Mouse (Mus musculus) liver, embryonic 14.5 days (tissue): ENCODE measurements around the gene Zc3h12c. TPM values are rescaled to one million over a fixed set of nuclear protein-coding genes. Genes with fewer than 3 reads are reported as not detected.

Source experiments
- ATAC-seq: fragments of 200-750 bp; cut with Nextera tagmentation; 2 replicates; pipeline ENCODE4 v1.8.0; 2017; ENCODE audit warnings: moderate number of reproducible peaks, mild to moderate bottlenecking, moderate library complexity; ENCODE audit not compliant: insufficient read depth
- DNase-seq, 3 experiments: peaks; one replicate each; pipeline ENCODE4 v3.0.0-alpha.2; 2012 to 2013; ENCODE audit warnings: low read depth in 3 of 3, low spot score in 3 of 3
- H3K27ac ChIP-seq: fragments of 300-500 bp; sonication (generic); 2 replicates; pipeline ENCODE4 v1.5.1; 2014; ENCODE audit warnings: moderate library complexity, mild to moderate bottlenecking, control low read depth, inconsistent platforms
- H3K27me3 ChIP-seq: fragments of 300-500 bp; sonication (generic); 2 replicates; pipeline ENCODE4 v1.6.1; 2014; ENCODE audit warnings: mild to moderate bottlenecking, low read length, moderate library complexity; ENCODE audit not compliant: control insufficient read depth, insufficient read depth
- H3K36me3 ChIP-seq: fragments of 300-500 bp; sonication (generic); replicated peaks from 2 replicates; pipeline ENCODE4 v1.6.1; 2014; ENCODE audit warnings: low read depth; ENCODE audit not compliant: control insufficient read depth, insufficient read depth
- H3K4me1 ChIP-seq, 2 experiments: fragments of 200-500 bp in 1 of 2; fragments of 300-500 bp in 1 of 2; sonication (generic) in 1 of 2; replicated peaks; 2 replicates each; pipeline ENCODE4 v1.6.1; 2012 to 2014; ENCODE audit warnings: antibody characterized with exemption in 1 of 2, inconsistent platforms in 1 of 2, low read length in 1 of 2; ENCODE audit not compliant: control insufficient read depth in 2 of 2, insufficient read depth in 2 of 2
- H3K4me2 ChIP-seq: fragments of 300-500 bp; sonication (generic); 2 replicates; pipeline ENCODE4 v1.6.1; 2014; ENCODE audit warnings: low read depth, mild to moderate bottlenecking, control low read depth, moderate library complexity
- H3K4me3 ChIP-seq, 2 experiments: fragments of 200-500 bp in 1 of 2; fragments of 300-500 bp in 1 of 2; sonication (generic) in 1 of 2; 2 replicates each; pipeline ENCODE4 v1.5.1; 2012 to 2014; ENCODE audit warnings: low read depth in 2 of 2, low read length in 2 of 2, mild to moderate bottlenecking in 2 of 2, control low read depth in 1 of 2, inconsistent platforms in 1 of 2, moderate library complexity in 1 of 2; ENCODE audit not compliant: insufficient read depth in 1 of 2
- H3K9ac ChIP-seq: fragments of 300-500 bp; sonication (generic); replicated peaks from 2 replicates; pipeline ENCODE4 v1.6.1; 2014; ENCODE audit warnings: mild to moderate bottlenecking, control low read depth, moderate library complexity
- H3K9me3 ChIP-seq: fragments of 300-500 bp; sonication (generic); 2 replicates; pipeline ENCODE4 v1.6.1; 2016; ENCODE audit warnings: low read length, mixed read lengths; ENCODE audit not compliant: control insufficient read depth
- CTCF ChIP-seq: IDR thresholded peaks from 2 replicates; pipeline ENCODE4 v1.5.1; 2016; ENCODE audit warnings: antibody characterized with exemption, low read depth, control low read depth
- EP300 ChIP-seq: IDR thresholded peaks from 2 replicates; pipeline ENCODE4 v1.6.1; 2016; ENCODE audit warnings: antibody characterized with exemption, low read depth
- WGBS: fragments of 180-500 bp; shearing (Covaris S2); extraction: QIAGEN DNeasy Blood & Tissue Kit; methylation state at CpG from one replicate; pipeline ENCODE4 v1.1.7; 2014; ENCODE audit not compliant: insufficient replicate concordance; 5-methylcytosine and 5-hydroxymethylcytosine counted together
- polyA plus RNA-seq, 2 experiments: library from polyadenylated mRNA; depleted of rRNA in 1 of 2; stranded (reverse) in 1 of 2; unstranded in 1 of 2; fragments of >200 nt; fragmentation: Nextera tagmentation in 1 of 2; extraction: Ambion mirVana in 1 of 2; gene quantifications; 2 replicates each; pipeline versions ENCODE4 v1.2.1 to v1.2.3; 2012 to 2014

Gene Zc3h12c
- polyA plus RNA-seq, 2 experiments, result 0.38 to 0.53 TPM

DNA sequence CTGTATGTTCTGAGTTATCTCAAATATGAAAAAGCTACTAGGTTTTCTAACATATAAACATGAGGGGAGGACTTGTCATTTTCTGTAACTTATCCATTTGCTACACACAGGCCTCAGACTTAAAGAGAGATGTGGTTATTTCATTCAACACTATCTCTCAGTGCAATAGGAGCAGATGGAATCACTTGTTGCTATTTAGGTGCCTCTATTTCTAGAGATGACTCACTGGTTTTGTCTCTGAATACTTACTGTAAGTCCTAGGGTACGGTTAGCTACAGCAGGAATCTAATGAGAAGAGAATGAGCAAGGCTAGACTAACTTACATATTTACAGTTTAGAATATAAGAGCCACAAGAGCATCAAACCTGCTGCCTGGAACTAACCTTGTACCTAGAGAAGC, 9.8 kb downstream of the Zc3h12c start:
- no peak for TF ChIP-seq EP300
- no peak for TF ChIP-seq CTCF
- H3K4me1 ChIP-seq, result no peaks in the 10 kb centered on the region
- H3K27me3 ChIP-seq, result no peaks in the 10 kb centered on the region
- no peaks in the 10 kb centered on the region for H3K9me3 ChIP-seq
- no peak overlapping the region for H3K9ac ChIP-seq
- H3K4me3 ChIP-seq, result no peak overlapping the region
- DNase-seq, result no peak
- no peak overlapping the region for H3K27ac ChIP-seq
- H3K36me3 ChIP-seq, result no peaks in the 10 kb centered on the region
- no peak overlapping the region for H3K4me2 ChIP-seq
- 57% methylated on average over 1 of the region's 1 CpGs for WGBS
- ATAC-seq, result no peak

- WGBS, result 66% methylated on average over 4 of the region's 4 CpGs
- ATAC-seq, result no peak
- DNase-seq, result no peak
- Histone ChIP-seq H3K27me3 (no peaks in the 10 kb centered on the region), H3K4me1 (no peaks in the 10 kb centered on the region), H3K9me3 (no peaks in the 10 kb centered on the region), H3K36me3 (no peaks in the 10 kb centered on the region), H3K4me2 (no peak overlapping the region), H3K9ac (no peak overlapping the region), H3K4me3 (no peak overlapping the region), H3K27ac (no peak overlapping the region)
- TF ChIP-seq CTCF (no peak), EP300 (no peak)
Measured at GRCm38 (mm10) chr9:52155417-52155816, 13.0 kb downstream of the Zc3h12c start.

- TF ChIP-seq EP300 (no peak), CTCF (no peak)
- Histone ChIP-seq H3K4me2 (no peak overlapping the region), H3K4me1 (no peaks in the 10 kb centered on the region), H3K9me3 (no peaks in the 10 kb centered on the region), H3K27ac (no peak overlapping the region), H3K36me3 (no peaks in the 10 kb centered on the region), H3K27me3 (no peaks in the 10 kb centered on the region), H3K9ac (no peak overlapping the region), H3K4me3 (no peak overlapping the region)
- 44% methylated on average over 7 of the region's 7 CpGs for WGBS
- ATAC-seq (no peak), DNase-seq (no peak)
Measured at GRCm38 (mm10) chr9:52154253-52154652, 14.1 kb downstream of the Zc3h12c start.

- Histone ChIP-seq H3K27ac (no peak overlapping the region), H3K36me3 (no peaks in the 10 kb centered on the region), H3K4me3 (no peak overlapping the region), H3K9me3 (no peaks in the 10 kb centered on the region), H3K4me2 (no peak overlapping the region), H3K9ac (no peak overlapping the region), H3K27me3 (no peaks in the 10 kb centered on the region), H3K4me1 (no peaks in the 10 kb centered on the region)
- DNase-seq (no peak), ATAC-seq (no peak)
- TF ChIP-seq EP300, result no peak
- 69% methylated on average over 6 of the region's 6 CpGs for WGBS
Measured at GRCm38 (mm10) chr9:52152076-52152826, 16.1 kb downstream of the Zc3h12c start.

DNA sequence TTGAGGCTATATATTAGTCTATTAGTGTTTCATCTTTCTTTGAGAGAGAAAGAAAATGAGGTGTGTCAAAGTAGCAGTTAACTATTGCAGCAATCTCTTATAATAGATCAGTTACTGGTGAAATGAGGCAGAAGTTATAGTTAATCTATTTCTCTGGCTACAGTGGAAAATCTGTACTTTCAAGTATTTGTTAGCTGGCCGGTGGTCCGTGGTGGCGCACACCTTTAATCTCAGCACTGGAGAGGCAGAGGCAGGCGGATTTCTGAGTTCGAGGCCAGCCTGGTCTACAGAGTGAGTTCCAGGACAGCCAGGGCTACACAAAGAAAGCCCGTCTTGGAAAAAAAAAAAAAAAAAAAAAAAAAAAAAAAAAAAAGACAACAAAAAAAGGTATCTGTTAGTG, 18.6 kb downstream of the Zc3h12c start:
- H3K9ac ChIP-seq, result no peak overlapping the region
- H3K4me1 ChIP-seq, result no peaks in the 10 kb centered on the region
- ATAC-seq, result no peak
- H3K4me3 ChIP-seq, result no peak overlapping the region
- H3K36me3 ChIP-seq, result no peaks in the 10 kb centered on the region
- TF ChIP-seq CTCF (no peak), EP300 (no peak)
- H3K27me3 ChIP-seq, result no peaks in the 10 kb centered on the region
- H3K4me2 ChIP-seq, result no peak overlapping the region
- no peak overlapping the region for H3K27ac ChIP-seq
- no peaks in the 10 kb centered on the region for H3K9me3 ChIP-seq
- 61% methylated on average over 6 of the region's 6 CpGs for WGBS
- DNase-seq, result no peak
